Mouse (Mus musculus) gastrocnemius, postnatal 4 days (tissue): Measurements from ENCODE around the gene Olfr1231. TPM values are rescaled to one million over a fixed set of nuclear protein-coding genes. Genes with fewer than 3 reads are reported as not detected.

Source experiments
- DNase-seq, 2 experiments: peaks; one replicate each; pipeline ENCODE4 v3.0.0; 2021 to 2022; ENCODE audit warnings: low spot score in 2 of 2, mixed read lengths in 2 of 2
- long read RNA-seq, 2 experiments: library from polyadenylated mRNA; stranded (forward); transcript quantifications; one replicate each; pipeline ENCODE4 v2.0.0; 2021
- total RNA-seq, 2 experiments: library from RNA; stranded (reverse); gene quantifications; 2 replicates each; pipeline ENCODE4 v1.2.3; 2021

Olfr1231 gene
- not detected for total RNA-seq
- long read RNA-seq, experiment 1 = 0 reads
- long read RNA-seq, experiment 2 = 0 reads

- DNase-seq = no peak
Measured at GRCm38 (mm10) chr2:89306974-89307373, at the start of gene Olfr1231. Olfr1231 (minus strand) TSS chr2:89307074.

DNA sequence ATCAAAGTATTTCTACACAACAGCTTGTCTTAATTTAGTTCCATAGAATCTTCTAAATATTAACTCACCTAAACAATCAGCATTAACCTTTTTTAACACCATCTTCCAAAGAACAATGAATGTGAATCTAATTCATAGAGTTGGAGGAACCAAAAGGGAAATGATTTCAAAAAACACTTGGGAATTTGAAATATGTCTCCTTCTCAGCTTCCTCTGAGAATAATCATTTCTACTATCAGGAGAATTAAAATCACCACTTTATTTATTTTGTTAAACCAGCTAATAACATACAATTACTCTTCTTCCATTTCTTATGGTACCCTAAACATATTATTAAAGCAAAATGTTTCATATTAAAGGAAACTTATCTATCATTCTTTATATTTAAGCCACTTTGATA, 35.4 kb upstream of the Olfr1231 start, which contains the start of gene Olfr1233:
TSS of gene Olfr1233 (minus strand) at position 101 of the 400 bp plus-strand sequence.
- DNase-seq = no peak

GRCm38 (mm10) chr2:89329575-89329974, 22.7 kb upstream of the Olfr1231 start, which contains the start of gene Olfr1232:
Olfr1232 (minus strand) TSS chr2:89329675.
- DNase-seq = no peak

DNA sequence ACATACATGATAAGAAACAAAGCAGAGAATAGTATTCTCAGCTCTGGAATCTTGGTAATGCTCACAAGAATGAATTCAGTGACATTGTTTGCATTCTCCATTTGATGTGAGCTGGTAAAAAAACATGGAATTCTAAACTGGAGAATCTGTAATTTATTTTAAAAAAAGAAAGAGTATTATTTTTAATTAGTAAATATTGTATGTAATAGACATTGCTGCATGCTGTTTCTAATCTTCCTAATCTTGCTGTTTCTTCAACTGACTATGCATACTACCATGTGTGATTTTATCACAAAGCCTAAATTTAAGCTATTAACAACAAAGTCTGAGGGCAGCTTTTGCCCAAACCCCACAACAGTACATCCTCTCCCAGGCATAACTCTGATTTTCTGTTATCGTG, 9.7 kb downstream of the Olfr1231 start, which contains the start of gene Olfr1230:
TSS of gene Olfr1230 (minus strand) at position 101 of the 400 bp plus-strand sequence.
- DNase-seq = no peak

DNA sequence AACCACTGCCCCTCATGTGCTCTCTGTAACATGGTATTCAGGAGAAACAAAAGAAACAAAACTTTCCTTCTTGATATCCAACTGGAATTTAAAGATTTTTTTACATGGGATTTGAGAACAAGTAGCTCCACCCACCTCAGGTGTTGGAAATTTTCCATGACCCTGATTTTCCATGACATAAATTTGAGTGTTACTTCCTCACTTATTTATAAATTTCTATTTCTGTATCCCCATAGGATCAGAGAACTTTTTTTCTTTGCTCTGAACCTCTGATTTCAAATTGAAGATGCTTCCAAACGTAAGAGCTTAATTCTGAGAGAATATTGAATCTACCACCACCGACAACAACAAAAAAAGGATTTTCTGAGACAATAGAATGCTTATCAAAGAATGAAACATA, 19.0 kb downstream of the Olfr1231 start, which contains the start of gene Olfr1229:
TSS of gene Olfr1229 (minus strand) at position 101 of the 400 bp plus-strand sequence.
- no peak for DNase-seq

DNA sequence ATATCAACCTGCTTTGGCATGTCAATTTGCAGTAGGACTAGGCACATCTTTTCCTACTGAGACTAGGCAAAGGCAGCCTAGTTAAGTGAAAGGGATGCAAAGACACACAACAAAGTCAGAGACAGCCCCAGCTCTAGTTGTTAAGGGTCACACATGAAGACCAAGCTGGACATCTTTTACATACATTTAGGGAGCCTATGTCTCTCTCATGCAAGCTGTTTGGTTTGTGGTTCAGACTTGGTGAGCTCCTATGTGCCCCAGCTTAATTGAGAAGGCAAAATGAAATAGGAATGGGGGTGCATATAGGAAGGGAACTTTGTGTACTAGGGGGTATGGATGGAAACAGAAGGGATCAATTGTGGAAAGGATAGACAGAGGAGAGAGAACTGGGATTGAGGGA, 52.9 kb downstream of the Olfr1231 start, which contains the start of gene Olfr1228:
TSS of gene Olfr1228 (minus strand) at position 101 of the 400 bp plus-strand sequence.
- DNase-seq = no peak

Other genes starting within 250 kb of the Olfr1231 start
- not detected for gene Olfr1218, start 245.9 kb downstream of the Olfr1231 start, total RNA-seq
- not detected for gene Olfr1219, start 223.6 kb downstream of the Olfr1231 start, total RNA-seq
- gene Olfr1220, start 200.2 kb downstream of the Olfr1231 start, total RNA-seq = not detected
- not detected for gene Olfr1221, start 189.8 kb downstream of the Olfr1231 start, total RNA-seq
- not detected for gene Olfr1222, start 174.0 kb downstream of the Olfr1231 start, total RNA-seq
- not detected for gene Olfr1223, start 155.5 kb downstream of the Olfr1231 start, total RNA-seq
- not detected for gene Olfr1224-ps1, start 143.0 kb downstream of the Olfr1231 start, total RNA-seq
- gene Olfr1225, start 132.4 kb downstream of the Olfr1231 start, total RNA-seq = not detected
- gene Olfr1226, start 107.0 kb downstream of the Olfr1231 start, total RNA-seq = not detected
- gene Olfr1228, start 53.0 kb downstream of the Olfr1231 start, total RNA-seq = not detected
- not detected for gene Olfr1229, start 19.1 kb downstream of the Olfr1231 start, total RNA-seq
- gene Olfr1230, start 9.8 kb downstream of the Olfr1231 start, total RNA-seq = not detected
- not detected for gene Olfr1232, start 22.6 kb upstream of the Olfr1231 start, total RNA-seq
- gene Olfr1233, start 35.3 kb upstream of the Olfr1231 start, total RNA-seq = not detected
- gene Olfr1234, start 57.8 kb upstream of the Olfr1231 start, total RNA-seq = not detected
- not detected for gene Olfr1238, start 102.6 kb upstream of the Olfr1231 start, total RNA-seq
- gene Olfr1239, start 113.3 kb upstream of the Olfr1231 start, total RNA-seq = not detected
- gene Olfr1240, start 135.9 kb upstream of the Olfr1231 start, total RNA-seq = not detected
- not detected for gene Olfr1241, start 180.1 kb upstream of the Olfr1231 start, total RNA-seq
- not detected for gene Olfr1242, start 191.3 kb upstream of the Olfr1231 start, total RNA-seq
- gene Olfr1243, start 224.4 kb upstream of the Olfr1231 start, total RNA-seq = not detected